Mouse (Mus musculus): ENCODE data around the gene Trim38. TPM values are rescaled to one million over a fixed set of nuclear protein-coding genes. Genes with fewer than 3 reads are reported as not detected.

Gene Trim38
- polyA plus RNA-seq, 1 experiment: 0.05 TPM

- no peaks in the 10 kb centered on the region for H3K27me3 ChIP-seq (replicated peaks; ENCODE audit: control insufficient read depth, insufficient read depth, low read length)
- no peaks in the 10 kb centered on the region; the same call in 1 of the 2 replicates for H3K36me3 ChIP-seq (ENCODE audit: control insufficient read depth, insufficient read depth, low read length)
- DNase-seq: peak; percentile 88
- peaks cover 29% of the 10 kb centered on the region; the same call in 1 of the 2 replicates for H3K4me1 ChIP-seq (ENCODE audit: control insufficient read depth, insufficient read depth, low read length)
- peak within 1 kb of the TSS; percentile 42 for H3K4me3 ChIP-seq (ENCODE audit: insufficient read depth, low read depth, low read length)
- TF ChIP-seq CTCF (conservative IDR thresholded peaks at IDR 0.05; ENCODE audit: insufficient read depth, insufficient read length, low read depth, low read length) (no peak; the same call in 1 of the 2 replicates), POLR2A (IDR thresholded peaks at IDR 0.05; ENCODE audit: low read depth, low read length) (peak; percentile 10)
- H3K27ac ChIP-seq (ENCODE audit: insufficient read depth, low read depth, low read length): peak within 1 kb of the TSS; percentile 99
- WGBS: 30% methylated on average over 2 of the region's 2 CpGs
Observed at GRCm38 (mm10) chr13:23839308-23839707, 69.6 kb downstream of the Trim38 start, which contains the start of gene Slc17a3. Slc17a3 (plus strand) TSS chr13:23839434.

Other genes with a start within 250 kb of the Trim38 start
- gene Hist1h4h, start 238.9 kb upstream of the Trim38 start, polyA plus RNA-seq (2012; rRNA removed): 44.7 and 57.5 TPM in 2 replicates
- gene Hist1h2af, start 236.0 kb upstream of the Trim38 start, polyA plus RNA-seq (2012; rRNA removed): 4.3 and 8.0 TPM in 2 replicates
- gene Hist1h3g, start 234.5 kb upstream of the Trim38 start, polyA plus RNA-seq (2012; rRNA removed): 0.25 and 0.58 TPM in 2 replicates
- 0.27 and 0.36 TPM in 2 replicates for gene Hist1h2bh, start 226.5 kb upstream of the Trim38 start, polyA plus RNA-seq (2012; rRNA removed)
- 0.74 and 0.87 TPM in 2 replicates for gene Hist1h3f, start 225.9 kb upstream of the Trim38 start, polyA plus RNA-seq (2012; rRNA removed)
- 1.4 and 2.5 TPM in 2 replicates for gene Hist1h4f, start 218.3 kb upstream of the Trim38 start, polyA plus RNA-seq (2012; rRNA removed)
- gene Hist1h1d, start 216.7 kb upstream of the Trim38 start, polyA plus RNA-seq (2012; rRNA removed): 0.05 and 0.09 TPM in 2 replicates
- gene Hist1h3e, start 207.5 kb upstream of the Trim38 start, polyA plus RNA-seq (2012; rRNA removed): 3.8 and 4.3 TPM in 2 replicates
- gene Hist1h2ae, start 198.7 kb upstream of the Trim38 start, polyA plus RNA-seq (2012; rRNA removed): 0.22 and 0.58 TPM in 2 replicates
- gene Hist1h2bg, start 198.5 kb upstream of the Trim38 start, polyA plus RNA-seq (2012; rRNA removed): 3.1 and 4.6 TPM in 2 replicates
- gene Hist1h2bf, start 195.7 kb upstream of the Trim38 start, polyA plus RNA-seq (2012; rRNA removed): 0.30 and 0.99 TPM in 2 replicates
- gene Hist1h2ad, start 195.5 kb upstream of the Trim38 start, polyA plus RNA-seq (2012; rRNA removed): not detected in 2 replicates
- 0.68 and 0.88 TPM in 2 replicates for gene Hist1h3d, start 194.2 kb upstream of the Trim38 start, polyA plus RNA-seq (2012; rRNA removed)
- 3.7 and 5.4 TPM in 2 replicates for gene Hist1h4d, start 188.3 kb upstream of the Trim38 start, polyA plus RNA-seq (2012; rRNA removed)
- 1.2 TPM in 2 replicates for gene Hist1h2be, start 148.8 kb upstream of the Trim38 start, polyA plus RNA-seq (2012; rRNA removed)
- 1.2 and 1.4 TPM in 2 replicates for gene Hist1h1e, start 147.4 kb upstream of the Trim38 start, polyA plus RNA-seq (2012; rRNA removed)
- 0.43 and 0.44 TPM in 2 replicates for gene Hist1h2ac, start 86.0 kb upstream of the Trim38 start, polyA plus RNA-seq (2012; rRNA removed)
- 473 and 571 TPM in 2 replicates for gene Hist1h2bc, start 85.7 kb upstream of the Trim38 start, polyA plus RNA-seq (2012; rRNA removed)
- gene Hist1h1t, start 74.1 kb upstream of the Trim38 start, polyA plus RNA-seq (2012; rRNA removed): not detected in 2 replicates
- 9.4 and 10.3 TPM in 2 replicates for gene Hist1h4c, start 71.5 kb upstream of the Trim38 start, polyA plus RNA-seq (2012; rRNA removed)
- gene Hfe, start 59.1 kb upstream of the Trim38 start, polyA plus RNA-seq (2012; rRNA removed): 21.2 and 21.4 TPM in 2 replicates
- gene Hist1h1c, start 31.1 kb upstream of the Trim38 start, polyA plus RNA-seq (2012; rRNA removed): 68.7 and 76.0 TPM in 2 replicates
- 0.39 and 1.1 TPM in 2 replicates for gene Hist1h3c, start 24.3 kb upstream of the Trim38 start, polyA plus RNA-seq (2012; rRNA removed)
- gene Hist1h2bb, start 23.2 kb upstream of the Trim38 start, polyA plus RNA-seq (2012; rRNA removed): 2.0 and 2.8 TPM in 2 replicates
- gene Hist1h2ab, start 18.8 kb upstream of the Trim38 start, polyA plus RNA-seq (2012; rRNA removed): 1.3 and 1.5 TPM in 2 replicates
- 0.88 and 1.4 TPM in 2 replicates for gene Hist1h3b, start 17.6 kb upstream of the Trim38 start, polyA plus RNA-seq (2012; rRNA removed)
- gene Hist1h4b, start 12.9 kb upstream of the Trim38 start, polyA plus RNA-seq (2012; rRNA removed): 3.1 and 5.3 TPM in 2 replicates
- 0.91 and 2.3 TPM in 2 replicates for gene Hist1h4a, start 8.7 kb upstream of the Trim38 start, polyA plus RNA-seq (2012; rRNA removed)
- gene Hist1h3a, start 7.5 kb upstream of the Trim38 start, polyA plus RNA-seq (2012; rRNA removed): 0.74 and 1.5 TPM in 2 replicates
- 0.22 TPM in 1 of 2 replicates, not detected in the other for gene Hist1h1a, start 6.2 kb upstream of the Trim38 start, polyA plus RNA-seq (2012; rRNA removed)
- gene Slc17a2, start 37.1 kb downstream of the Trim38 start, polyA plus RNA-seq (2012; rRNA removed): 6.9 and 13.7 TPM in 2 replicates
- gene Slc17a3, start 69.5 kb downstream of the Trim38 start, polyA plus RNA-seq (2012; rRNA removed): 142 and 150 TPM in 2 replicates
- gene Slc17a1, start 97.8 kb downstream of the Trim38 start, polyA plus RNA-seq (2012; rRNA removed): 284 and 312 TPM in 2 replicates
- gene Slc17a4, start 145.1 kb downstream of the Trim38 start, polyA plus RNA-seq (2012; rRNA removed): 2.6 and 2.8 TPM in 2 replicates
- 0.33 and 0.41 TPM in 2 replicates for gene Hist1h2ba, start 164.2 kb downstream of the Trim38 start, polyA plus RNA-seq (2012; rRNA removed)
- not detected in 2 replicates for gene Hist1h2aa, start 164.5 kb downstream of the Trim38 start, polyA plus RNA-seq (2012; rRNA removed)
- gene Scgn, start 221.3 kb downstream of the Trim38 start, polyA plus RNA-seq (2012; rRNA removed): not detected in 2 replicates

All from kidney, adult 2 months (tissue).